Mouse (Mus musculus) forebrain, embryonic 11.5 days (tissue): ENCODE measurements around the gene Isg15. TPM values are rescaled to one million over a fixed set of nuclear protein-coding genes. Genes with fewer than 3 reads are reported as not detected.

Experiments
- ATAC-seq: fragments of 200-750 bp; cut with Nextera tagmentation; replicated peaks from 2 replicates; pipeline ENCODE4 v1.8.0; 2017; ENCODE audit warnings: moderate TSS enrichment; ENCODE audit not compliant: low FRiP score
- DNase-seq: peaks from one replicate; pipeline ENCODE4 v3.0.0-alpha.2; 2017; ENCODE audit warnings: low spot score
- H3K27ac ChIP-seq: fragments of 300-500 bp; sonication (generic); 2 replicates; pipeline ENCODE4 v1.5.1; 2014; ENCODE audit warnings: low read depth, low read length
- H3K27me3 ChIP-seq: fragments of 300-500 bp; sonication (generic); 2 replicates; pipeline ENCODE4 v1.6.1; 2014; ENCODE audit warnings: mild to moderate bottlenecking, low read length, mixed read lengths; ENCODE audit not compliant: control insufficient read depth, insufficient read depth
- H3K36me3 ChIP-seq: fragments of 300-500 bp; sonication (generic); 2 replicates; pipeline ENCODE4 v1.6.1; 2014; ENCODE audit warnings: mild to moderate bottlenecking, low read length, moderate library complexity, mixed read lengths; ENCODE audit not compliant: control insufficient read depth, insufficient read depth
- H3K4me1 ChIP-seq: fragments of 300-500 bp; sonication (generic); replicated peaks from 2 replicates; pipeline ENCODE4 v1.6.1; 2014; ENCODE audit warnings: low read length, mixed read lengths; ENCODE audit not compliant: control insufficient read depth, insufficient read depth
- H3K4me2 ChIP-seq: fragments of 300-500 bp; sonication (generic); 2 replicates; pipeline ENCODE4 v1.6.1; 2014; ENCODE audit warnings: low read depth, mild to moderate bottlenecking, low read length, moderate library complexity, mixed read lengths; ENCODE audit not compliant: severe bottlenecking
- H3K4me3 ChIP-seq: fragments of 300-500 bp; sonication (generic); 2 replicates; pipeline ENCODE4 v1.5.1; 2014; ENCODE audit warnings: low read depth, low read length
- H3K9ac ChIP-seq: fragments of 300-500 bp; sonication (generic); 2 replicates; pipeline ENCODE4 v1.6.1; 2014; ENCODE audit warnings: low read length
- H3K9me3 ChIP-seq: fragments of 300-500 bp; sonication (generic); 2 replicates; pipeline ENCODE4 v1.6.1; 2016; ENCODE audit warnings: low read length, mixed read lengths; ENCODE audit not compliant: control insufficient read depth
- WGBS: fragments of 180-500 bp; shearing (Covaris S2); extraction: QIAGEN DNeasy Blood & Tissue Kit; methylation state at CpG from one replicate; pipeline ENCODE4 v1.1.7; 2014; 5-methylcytosine and 5-hydroxymethylcytosine counted together
- polyA plus RNA-seq: library from polyadenylated mRNA; unstranded; fragments of >200 nt; fragmentation: Nextera tagmentation; extraction: Ambion mirVana; gene quantifications from 2 replicates; pipeline ENCODE4 v1.2.1, GENCODE M21; 2014

Isg15 gene
- polyA plus RNA-seq, 1 experiment from 2014 or later, result 0.35 TPM

DNA sequence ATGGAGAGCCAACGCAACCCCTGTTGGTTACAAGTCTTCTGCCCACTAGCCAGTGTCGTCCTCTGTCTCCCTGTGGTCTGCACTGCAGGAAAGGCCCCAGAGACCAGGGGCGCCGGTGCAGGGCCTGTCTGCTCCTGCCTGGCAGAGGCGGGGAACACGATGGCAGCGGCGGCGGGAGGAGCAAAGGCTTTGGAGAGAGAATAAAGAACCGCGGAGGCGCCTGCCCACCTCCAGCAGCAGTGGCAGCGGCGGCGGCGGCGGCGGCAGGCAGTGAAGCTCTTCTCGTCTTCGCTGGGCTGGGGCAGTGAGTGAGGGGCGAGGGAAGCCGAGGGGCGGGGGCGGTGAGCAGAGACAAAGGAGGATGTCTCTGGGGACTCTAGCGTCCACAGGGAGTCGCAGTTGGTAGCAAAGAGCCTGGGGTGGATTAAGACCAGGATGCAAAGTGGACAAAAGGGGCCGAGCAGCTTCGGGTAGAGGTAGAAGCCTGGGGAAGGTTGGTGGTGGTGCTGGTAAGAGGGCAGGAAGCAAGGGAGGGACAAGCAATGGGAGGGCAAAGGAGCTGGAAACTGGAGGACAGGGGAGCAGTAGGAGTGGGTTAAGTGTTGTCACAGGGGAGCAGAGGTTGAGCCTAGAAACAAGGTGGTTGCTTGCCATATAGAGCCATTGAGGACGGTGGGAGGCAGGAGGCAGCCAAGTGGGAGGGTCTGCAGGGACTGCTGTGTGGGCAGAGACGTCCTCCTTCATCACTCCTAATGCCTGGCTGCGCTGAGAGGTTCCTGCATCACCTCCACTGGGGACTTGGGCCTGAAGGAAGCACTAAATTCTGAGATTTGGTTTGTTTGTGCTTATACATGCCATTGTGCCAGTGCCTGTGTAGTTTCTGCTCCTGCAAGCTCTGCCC lies 14.4 kb downstream of the Isg15 start:
- DNase-seq (peak; percentile 87), ATAC-seq (peak; percentile 51)
- 4% methylated on average over 31 of the region's 31 CpGs for WGBS
- Histone ChIP-seq H3K4me1 (peaks cover 48% of the 10 kb centered on the region), H3K4me2 (peak overlapping the region; percentile 64), H3K4me3 (peak overlapping the region; percentile 38), H3K9ac (peak overlapping the region; percentile 76), H3K9me3 (no peaks in the 10 kb centered on the region), H3K27ac (peak overlapping the region; percentile 91), H3K36me3 (peaks cover 2% of the 10 kb centered on the region; the same call in 1 of the 2 replicates), H3K27me3 (no peaks in the 10 kb centered on the region)

DNA sequence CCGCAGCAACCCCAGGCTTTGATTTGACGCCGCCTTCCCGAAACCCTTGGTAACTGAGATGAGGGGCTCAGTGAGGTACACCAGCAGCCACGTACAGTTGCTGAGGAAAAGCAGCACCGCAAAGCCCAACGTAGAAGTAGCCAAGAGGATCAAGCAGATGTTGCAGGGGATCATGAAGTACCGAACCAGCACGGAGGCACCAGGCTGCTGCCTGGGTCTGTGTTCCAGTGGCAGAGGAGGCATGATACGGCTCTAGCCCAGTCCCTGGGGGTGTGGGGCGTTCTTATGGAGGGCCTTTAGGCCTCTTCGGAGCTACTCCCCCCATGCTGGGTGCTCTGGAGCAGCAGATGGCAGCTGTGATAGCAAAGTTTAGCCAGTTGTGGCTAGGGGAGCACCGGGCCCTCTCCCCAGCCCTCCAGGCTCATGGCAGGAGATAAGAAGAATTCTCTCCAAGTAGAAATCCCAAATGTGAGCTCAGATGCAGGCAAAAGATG lies 15.1 kb downstream of the Isg15 start:
- no peaks in the 10 kb centered on the region for H3K9me3 ChIP-seq
- DNase-seq, result no peak
- H3K36me3 ChIP-seq, result 0 out of 2 replicates have a peak, but pooled peaks cover 2% of the 10 kb centered on the region
- H3K9ac ChIP-seq, result peak overlapping the region; percentile 76
- peak overlapping the region; percentile 64 for H3K4me2 ChIP-seq
- WGBS, result 65% methylated on average over 13 of the region's 13 CpGs
- H3K27ac ChIP-seq, result peak overlapping the region; percentile 91
- no peak for ATAC-seq
- peak overlapping the region; percentile 38 for H3K4me3 ChIP-seq
- H3K27me3 ChIP-seq, result no peaks in the 10 kb centered on the region
- peaks cover 42% of the 10 kb centered on the region for H3K4me1 ChIP-seq

DNA sequence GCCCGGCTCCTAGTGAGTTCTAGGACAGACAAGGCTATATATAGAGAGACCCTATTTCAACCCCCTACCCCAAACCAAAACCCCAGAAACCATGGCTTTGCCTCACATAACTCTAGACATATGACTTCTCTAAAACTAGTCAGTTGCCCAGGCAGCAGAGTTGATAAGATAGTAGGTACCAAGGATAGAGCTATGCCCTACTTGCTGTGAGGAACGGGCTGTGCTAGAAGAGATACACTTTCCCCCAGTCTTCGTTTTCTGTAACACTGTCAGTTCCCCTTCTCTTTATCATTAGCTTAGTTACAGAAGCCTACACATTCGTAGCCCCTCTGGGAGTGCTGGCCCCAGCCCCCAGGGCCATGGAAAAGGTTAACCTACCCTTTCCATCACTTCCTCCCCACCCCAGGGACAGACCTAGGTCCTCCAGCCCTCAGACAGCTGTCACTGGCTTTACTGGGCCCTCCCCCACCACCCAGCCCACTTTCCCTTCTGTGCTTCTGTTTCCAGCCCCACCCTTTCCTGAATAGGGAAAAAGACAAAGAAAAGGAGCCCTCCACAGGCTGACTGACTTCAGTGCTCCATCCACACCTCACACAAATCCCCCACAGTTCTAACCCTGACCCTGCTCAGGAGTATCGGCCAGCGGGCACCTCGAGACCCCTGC lies 16.2 kb downstream of the Isg15 start:
- DNase-seq, result no peak
- 84% methylated on average over 7 of the region's 7 CpGs for WGBS
- no peaks in the 10 kb centered on the region for H3K9me3 ChIP-seq
- H3K4me1 ChIP-seq, result peaks cover 32% of the 10 kb centered on the region
- no peaks in the 10 kb centered on the region for H3K27me3 ChIP-seq
- peak overlapping the region; percentile 38; the same call in 1 of the 2 replicates for H3K4me3 ChIP-seq
- H3K9ac ChIP-seq, result peak overlapping the region; percentile 76
- peak overlapping the region; percentile 64 for H3K4me2 ChIP-seq
- ATAC-seq, result no peak
- H3K36me3 ChIP-seq, result peaks cover 3% of the 10 kb centered on the region; the same call in 1 of the 2 replicates
- no peak overlapping the region for H3K27ac ChIP-seq

- ATAC-seq (no peak), DNase-seq (no peak)
- H3K9me3 ChIP-seq, result no peaks in the 10 kb centered on the region
- no peaks in the 10 kb centered on the region for H3K27me3 ChIP-seq
- H3K4me3 ChIP-seq, result peak overlapping the region; percentile 38; the same call in 1 of the 2 replicates
- peaks cover 10% of the 10 kb centered on the region for H3K36me3 ChIP-seq
- peak overlapping the region; percentile 22; the same call in 1 of the 2 replicates for H3K4me2 ChIP-seq
- peaks cover 27% of the 10 kb centered on the region for H3K4me1 ChIP-seq
- 89% methylated on average over 5 of the region's 5 CpGs for WGBS
- H3K27ac ChIP-seq, result no peak overlapping the region
- 0 out of 2 replicates have a peak overlapping the region, but pooled peaks have one; percentile 7 for H3K9ac ChIP-seq
Observed at GRCm38 (mm10) chr4:156183747-156184146, 16.9 kb downstream of the Isg15 start.

DNA sequence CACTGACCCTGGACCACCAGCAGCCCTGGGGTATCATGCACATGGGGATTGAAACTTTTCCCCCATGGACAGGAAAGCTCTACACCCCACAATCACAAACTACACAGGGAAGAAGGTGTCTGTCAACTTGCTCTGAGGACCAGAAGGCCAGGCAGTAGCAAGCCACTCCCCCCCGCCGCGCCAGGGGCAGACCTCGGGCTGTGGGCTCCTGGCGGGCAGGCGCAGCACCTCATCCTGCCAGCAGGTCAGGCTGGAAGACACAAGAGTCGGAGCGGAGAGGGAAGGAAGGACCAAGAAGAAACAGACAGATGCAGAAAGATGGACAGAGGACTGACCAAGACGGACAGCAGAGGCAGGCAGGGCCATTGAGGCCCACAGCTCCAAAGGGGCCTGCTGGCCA lies 23.0 kb downstream of the Isg15 start:
- H3K27ac ChIP-seq, result no peak overlapping the region

DNA sequence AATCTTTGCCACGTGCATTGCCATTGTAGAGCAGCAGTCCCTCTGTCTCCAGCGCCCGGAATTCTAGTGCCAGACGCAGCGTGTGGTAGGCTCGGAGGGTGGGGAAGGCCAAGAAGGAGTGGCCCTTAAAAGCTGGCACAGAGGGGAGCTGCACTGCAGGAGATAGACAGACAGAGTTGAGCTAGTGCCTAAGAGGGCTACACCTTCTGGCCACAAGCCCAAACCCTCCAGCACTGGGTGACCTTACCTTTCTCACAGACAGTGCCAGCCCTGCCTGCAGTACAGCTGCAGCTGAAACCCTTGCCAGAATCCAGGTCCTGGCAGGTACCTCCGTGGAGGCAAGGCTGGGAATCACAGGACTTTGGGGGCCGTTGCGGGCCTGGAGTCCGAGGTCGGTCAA lies 28.8 kb downstream of the Isg15 start:
- Histone ChIP-seq H3K9ac (no peak overlapping the region), H3K27me3 (no peaks in the 10 kb centered on the region), H3K9me3 (no peaks in the 10 kb centered on the region), H3K36me3 (peaks cover 62% of the 10 kb centered on the region), H3K27ac (no peak overlapping the region), H3K4me1 (no peaks in the 10 kb centered on the region), H3K4me2 (no peak overlapping the region), H3K4me3 (no peak overlapping the region)
- ATAC-seq (no peak), DNase-seq (peak; percentile 41)
- 94% methylated on average over 11 of the region's 11 CpGs for WGBS

More for the DNA sequence above, 23.0 kb downstream of the Isg15 start:
- WGBS, result 97% methylated on average over 9 of the region's 9 CpGs
- no peak overlapping the region for H3K4me2 ChIP-seq
- DNase-seq, result no peak
- H3K4me3 ChIP-seq, result no peak overlapping the region
- no peaks in the 10 kb centered on the region for H3K9me3 ChIP-seq
- H3K9ac ChIP-seq, result no peak overlapping the region
- ATAC-seq, result no peak
- H3K4me1 ChIP-seq, result no peaks in the 10 kb centered on the region
- H3K36me3 ChIP-seq, result peaks cover 47% of the 10 kb centered on the region
- no peaks in the 10 kb centered on the region for H3K27me3 ChIP-seq

DNA sequence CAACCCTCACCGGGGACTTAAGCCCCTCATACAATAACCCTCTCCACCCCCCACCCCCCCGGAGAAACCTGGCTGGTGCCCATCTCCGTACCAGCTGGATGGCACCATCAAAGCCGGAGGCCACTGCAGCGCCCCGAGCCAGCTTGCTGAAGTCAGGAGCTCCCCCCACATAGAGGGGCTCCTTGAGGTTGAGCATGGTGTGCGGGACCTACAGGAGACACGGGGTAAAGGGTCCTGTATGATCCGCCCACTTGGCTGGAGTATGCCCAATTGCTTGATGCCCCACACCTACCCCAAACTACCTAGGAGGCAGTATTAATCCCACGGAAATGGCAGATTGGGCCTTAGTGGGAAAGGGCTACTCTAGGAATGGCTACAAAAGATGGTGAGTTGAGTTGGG lies 31.5 kb downstream of the Isg15 start:
- no peaks in the 10 kb centered on the region for H3K4me1 ChIP-seq
- ATAC-seq (no peak), DNase-seq (peak; percentile 47)
- H3K27me3 ChIP-seq, result no peaks in the 10 kb centered on the region
- H3K9me3 ChIP-seq, result no peaks in the 10 kb centered on the region
- no peak overlapping the region for H3K4me2 ChIP-seq
- peaks cover 60% of the 10 kb centered on the region for H3K36me3 ChIP-seq
- H3K9ac ChIP-seq, result no peak overlapping the region
- H3K27ac ChIP-seq, result no peak overlapping the region
- no peak overlapping the region for H3K4me3 ChIP-seq
- WGBS, result 95% methylated on average over 10 of the region's 10 CpGs

DNA sequence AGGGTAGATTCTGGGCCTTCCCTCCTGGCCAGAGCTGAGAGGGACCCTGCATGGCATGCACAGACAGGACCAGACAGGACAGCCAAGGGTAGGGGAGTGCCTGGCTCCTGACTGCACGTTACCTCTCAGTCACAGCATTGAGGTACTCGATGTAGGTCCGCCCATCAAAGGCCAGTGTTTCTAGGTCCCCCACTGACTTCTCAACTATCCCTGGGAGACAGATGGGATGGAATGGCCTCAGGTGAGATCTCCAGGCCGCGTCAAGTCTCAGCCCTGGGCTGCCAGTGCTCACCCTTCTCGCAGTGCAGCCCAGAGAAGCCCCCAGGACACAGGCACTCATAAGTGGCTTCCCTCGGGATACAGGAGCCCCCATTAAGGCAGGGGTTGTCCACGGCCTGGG lies 32.0 kb downstream of the Isg15 start:
- H3K36me3 ChIP-seq, result peaks cover 60% of the 10 kb centered on the region
- H3K9me3 ChIP-seq, result no peaks in the 10 kb centered on the region
- DNase-seq (peak; percentile 42), ATAC-seq (no peak)
- no peak overlapping the region for H3K27ac ChIP-seq
- 98% methylated on average over 8 of the region's 8 CpGs for WGBS
- H3K4me1 ChIP-seq, result no peaks in the 10 kb centered on the region
- no peak overlapping the region for H3K4me3 ChIP-seq
- H3K27me3 ChIP-seq, result no peaks in the 10 kb centered on the region
- no peak overlapping the region for H3K4me2 ChIP-seq
- H3K9ac ChIP-seq, result no peak overlapping the region
